Mouse (Mus musculus) hindbrain, postnatal 0 days (tissue): ENCODE data around the gene Gngt2. TPM values are rescaled to one million over a fixed set of nuclear protein-coding genes. Genes with fewer than 3 reads are reported as not detected.
A peak's percentile ranks its signal among the peaks of the same experiment; 100 is the strongest.

Experiments used
- ATAC-seq: fragments of 200-750 bp; cut with Nextera tagmentation; 2 replicates; pipeline ENCODE4 v1.8.0; 2017; ENCODE audit warnings: mild to moderate bottlenecking, moderate TSS enrichment, moderate library complexity
- DNase-seq: peaks from one replicate; pipeline ENCODE4 v3.0.0-alpha.2; 2015; ENCODE audit warnings: low spot score
- H3K27ac ChIP-seq: fragments of 300-500 bp; sonication (generic); 2 replicates; pipeline ENCODE4 v1.5.1; 2014; ENCODE audit warnings: mild to moderate bottlenecking
- H3K27me3 ChIP-seq: fragments of 300-500 bp; sonication (generic); 2 replicates; pipeline ENCODE4 v1.6.1; 2014; ENCODE audit warnings: low read length, mixed read lengths; ENCODE audit not compliant: insufficient read depth
- H3K36me3 ChIP-seq: fragments of 300-500 bp; sonication (generic); 2 replicates; pipeline ENCODE4 v1.6.1; 2014; ENCODE audit warnings: low read length, mixed read lengths; ENCODE audit not compliant: insufficient read depth
- H3K4me1 ChIP-seq: fragments of 300-500 bp; sonication (generic); 2 replicates; pipeline ENCODE4 v1.6.1; 2014; ENCODE audit warnings: antibody characterized with exemption, low read length, mixed read lengths; ENCODE audit not compliant: insufficient read depth
- H3K4me2 ChIP-seq: fragments of 300-500 bp; sonication (generic); 2 replicates; pipeline ENCODE4 v1.6.1; 2014; ENCODE audit warnings: low read depth, mild to moderate bottlenecking, low read length, moderate library complexity, mixed read lengths
- H3K4me3 ChIP-seq: fragments of 300-500 bp; sonication (generic); 2 replicates; pipeline ENCODE4 v1.5.1; 2014; ENCODE audit warnings: low read length
- H3K9ac ChIP-seq: fragments of 300-500 bp; sonication (generic); replicated peaks from 2 replicates; pipeline ENCODE4 v1.6.1; 2014; ENCODE audit warnings: mild to moderate bottlenecking, low read length, moderate library complexity, mixed read lengths
- H3K9me3 ChIP-seq: fragments of 300-500 bp; sonication (generic); 2 replicates; pipeline ENCODE4 v1.6.1; 2016; ENCODE audit warnings: low read length, mixed read lengths
- CTCF ChIP-seq: IDR thresholded peaks from 2 replicates; pipeline ENCODE4 v1.5.1; 2016; ENCODE audit warnings: antibody characterized with exemption, control low read depth, low read depth
- WGBS: fragments of 180-500 bp; shearing (Covaris S2); extraction: QIAGEN DNeasy Blood & Tissue Kit; methylation state at CpG from one replicate; pipeline ENCODE4 v1.1.7; 2014; 5-methylcytosine and 5-hydroxymethylcytosine counted together
- polyA plus RNA-seq: library from polyadenylated mRNA; unstranded; fragments of >200 nt; fragmentation: Nextera tagmentation; extraction: Ambion mirVana; gene quantifications from 2 replicates; pipeline ENCODE4 v1.2.1, GENCODE M21; 2015
- total RNA-seq: library from RNA; depleted of rRNA; stranded (reverse); fragments of >200 nt; gene quantifications from 2 replicates; pipeline ENCODE4 v1.2.3, GENCODE M21; 2014; rRNA removed

The Gngt2 gene
- 0.63 TPM in 1 of 2 replicates, not detected in the other for total RNA-seq
- 2.9 and 3.9 TPM in 2 replicates for polyA plus RNA-seq

GRCm38 (mm10) chr11:95837059-95837458, at the start of gene Gngt2:
Gene Gngt2, plus strand, starts transcription at chr11:95837216.
- ATAC-seq (no peak), DNase-seq (peak; percentile 70)
- 51% methylated on average over 10 of the region's 10 CpGs for WGBS
- H3K9ac ChIP-seq, result no peak within 1 kb of the TSS
- H3K4me1 ChIP-seq, result peaks cover 9% of the 10 kb centered on the region; the same call in 1 of the 2 replicates
- no peaks in the 10 kb centered on the region for H3K36me3 ChIP-seq
- no peak for TF ChIP-seq CTCF
- H3K27ac ChIP-seq, result no peak within 1 kb of the TSS
- peaks cover 24% of the 10 kb centered on the region for H3K27me3 ChIP-seq
- no peak within 1 kb of the TSS for H3K4me2 ChIP-seq
- H3K9me3 ChIP-seq, result no peaks in the 10 kb centered on the region
- no peak within 1 kb of the TSS for H3K4me3 ChIP-seq

DNA sequence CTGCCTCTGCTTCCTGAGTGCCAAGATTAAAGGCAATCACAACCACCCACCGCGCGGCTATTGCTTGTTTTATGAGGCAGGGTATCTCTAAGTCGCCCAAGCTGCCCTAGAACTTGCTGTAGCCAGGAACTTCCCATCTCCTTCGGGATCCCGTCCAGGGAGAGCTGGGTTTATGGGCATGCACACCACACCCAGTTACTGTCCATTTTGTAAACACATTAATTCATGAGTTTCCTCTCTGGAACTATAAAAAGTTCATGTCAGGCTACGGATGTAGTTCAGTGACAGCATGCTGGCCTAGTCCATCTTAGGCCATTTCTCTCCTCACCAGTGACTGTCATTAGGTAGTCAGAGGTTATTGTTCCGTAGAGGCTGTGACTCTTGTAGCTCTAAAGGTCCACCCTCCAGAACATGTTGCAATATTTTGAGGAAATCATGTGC, 47.5 kb upstream of the Gngt2 start:
- TF ChIP-seq CTCF, result no peak
- Histone ChIP-seq H3K4me1 (no peaks in the 10 kb centered on the region), H3K9ac (no peak overlapping the region), H3K27ac (no peak overlapping the region), H3K27me3 (no peaks in the 10 kb centered on the region), H3K9me3 (no peaks in the 10 kb centered on the region), H3K4me3 (no peak overlapping the region), H3K4me2 (no peak overlapping the region), H3K36me3 (no peaks in the 10 kb centered on the region)
- ATAC-seq (no peak), DNase-seq (no peak)
- 81% methylated on average over 8 of the region's 8 CpGs for WGBS

GRCm38 (mm10) chr11:95791787-95792186, 45.2 kb upstream of the Gngt2 start:
- no peak overlapping the region for H3K9ac ChIP-seq
- DNase-seq, result no peak
- no peak for TF ChIP-seq CTCF

DNA sequence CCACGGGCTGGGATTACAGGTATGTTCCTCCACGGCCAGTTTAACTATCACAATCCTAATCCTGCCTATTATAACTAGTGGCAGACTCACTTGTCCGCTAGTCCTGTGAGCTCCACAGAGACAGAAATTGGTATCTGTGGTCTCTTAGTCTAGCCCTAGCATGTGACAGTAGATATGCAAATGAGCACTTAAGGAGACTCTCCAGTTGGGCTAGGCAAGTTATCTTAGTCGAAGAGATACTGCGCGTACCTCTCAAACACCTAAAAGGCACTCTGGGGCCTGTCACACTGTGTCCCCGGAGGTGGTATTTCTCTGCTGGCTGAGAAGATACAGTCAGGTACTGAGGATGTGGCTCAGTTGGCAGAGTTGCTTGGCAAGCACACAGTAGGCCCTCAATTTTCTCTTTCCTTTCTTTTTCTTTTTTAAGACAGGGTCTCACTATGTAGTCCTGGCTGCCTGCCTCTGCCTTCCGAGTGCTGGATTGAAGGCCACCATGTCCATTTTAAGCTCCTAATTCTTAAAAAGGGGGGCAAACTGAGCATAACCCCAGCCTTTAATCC, 44.0 kb upstream of the Gngt2 start:
- 93% methylated on average over 8 of the region's 8 CpGs for WGBS
- Histone ChIP-seq H3K27ac (no peak overlapping the region), H3K4me2 (no peak overlapping the region), H3K27me3 (no peaks in the 10 kb centered on the region), H3K9me3 (no peaks in the 10 kb centered on the region), H3K9ac (no peak overlapping the region), H3K4me1 (peaks cover 6% of the 10 kb centered on the region), H3K36me3 (no peaks in the 10 kb centered on the region), H3K4me3 (no peak overlapping the region)
- ATAC-seq (no peak), DNase-seq (no peak)
- TF ChIP-seq CTCF, result no peak

More at GRCm38 (mm10) chr11:95791787-95792186, 45.2 kb upstream of the Gngt2 start:
- Histone ChIP-seq H3K4me2 (no peak overlapping the region), H3K4me1 (peaks cover 6% of the 10 kb centered on the region), H3K27ac (no peak overlapping the region), H3K4me3 (no peak overlapping the region), H3K27me3 (no peaks in the 10 kb centered on the region), H3K9me3 (no peaks in the 10 kb centered on the region), H3K36me3 (no peaks in the 10 kb centered on the region)
- WGBS, result 80% methylated on average over 13 of the region's 13 CpGs
- ATAC-seq, result no peak

GRCm38 (mm10) chr11:95794201-95794600, 42.8 kb upstream of the Gngt2 start:
- ATAC-seq, result no peak
- Histone ChIP-seq H3K27me3 (no peaks in the 10 kb centered on the region), H3K4me1 (peaks cover 6% of the 10 kb centered on the region), H3K9ac (no peak overlapping the region), H3K4me2 (no peak overlapping the region), H3K36me3 (no peaks in the 10 kb centered on the region), H3K27ac (no peak overlapping the region), H3K4me3 (no peak overlapping the region), H3K9me3 (no peaks in the 10 kb centered on the region)
- WGBS, result 63% methylated on average over 5 of the region's 5 CpGs
- no peak for TF ChIP-seq CTCF
- no peak for DNase-seq

- ATAC-seq (no peak), DNase-seq (no peak)
- Histone ChIP-seq H3K27me3 (no peaks in the 10 kb centered on the region), H3K27ac (no peak overlapping the region), H3K9ac (no peak overlapping the region), H3K4me1 (peaks cover 6% of the 10 kb centered on the region), H3K9me3 (no peaks in the 10 kb centered on the region), H3K4me3 (no peak overlapping the region), H3K36me3 (no peaks in the 10 kb centered on the region), H3K4me2 (no peak overlapping the region)
- WGBS, result 72% methylated on average over 5 of the region's 5 CpGs
- no peak for TF ChIP-seq CTCF
Observed at GRCm38 (mm10) chr11:95795582-95795981, 41.4 kb upstream of the Gngt2 start.

DNA sequence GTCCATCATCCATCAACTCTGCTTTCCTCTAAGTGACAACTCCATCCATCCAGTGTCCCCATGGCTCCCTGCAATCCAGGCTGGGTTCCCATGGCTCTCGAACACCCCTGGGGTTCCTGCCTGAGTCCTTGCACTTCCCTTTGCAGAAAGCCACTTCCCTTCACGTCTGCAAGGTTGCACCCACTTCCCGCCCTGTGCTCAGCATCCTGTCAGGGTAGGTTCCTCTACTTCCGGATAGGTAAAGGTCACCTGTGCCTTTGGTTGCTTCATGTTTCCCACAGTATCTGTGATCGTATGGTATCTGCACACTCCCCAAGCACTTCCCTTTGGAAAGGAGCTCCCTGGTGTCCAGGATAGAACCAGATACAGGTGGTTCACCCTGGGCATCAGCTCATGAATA, 32.0 kb upstream of the Gngt2 start:
- 70% methylated on average over 5 of the region's 5 CpGs for WGBS
- Histone ChIP-seq H3K4me3 (no peak overlapping the region), H3K4me2 (no peak overlapping the region), H3K27me3 (no peaks in the 10 kb centered on the region), H3K9ac (no peak overlapping the region), H3K9me3 (no peaks in the 10 kb centered on the region), H3K4me1 (no peaks in the 10 kb centered on the region), H3K27ac (no peak overlapping the region), H3K36me3 (no peaks in the 10 kb centered on the region)
- DNase-seq (no peak), ATAC-seq (no peak)
- no peak for TF ChIP-seq CTCF
